Mouse (Mus musculus) midbrain, embryonic 14.5 days (tissue): Measurements from ENCODE around the gene Eml3. TPM values are rescaled to one million over a fixed set of nuclear protein-coding genes. Genes with fewer than 3 reads are reported as not detected.
"Not testable (repeated sequence)": the region's sequence is repeated elsewhere in the genome, so short reads cannot be mapped to it uniquely, and the experiment has no call there.

Experiments
- ATAC-seq: fragments of 200-750 bp; cut with Nextera tagmentation; 2 replicates; pipeline ENCODE4 v1.8.0; 2017; ENCODE audit warnings: moderate number of reproducible peaks, moderate library complexity; ENCODE audit not compliant: low FRiP score, low TSS enrichment
- DNase-seq: peaks from one replicate; pipeline ENCODE4 v3.0.0-alpha.2; 2015
- H3K27ac ChIP-seq: fragments of 300-500 bp; sonication (generic); replicated peaks from 2 replicates; pipeline ENCODE4 v1.5.1; 2014; ENCODE audit warnings: mild to moderate bottlenecking, low read depth, low read length, moderate library complexity
- H3K27me3 ChIP-seq: fragments of 300-500 bp; sonication (generic); 2 replicates; pipeline ENCODE4 v1.6.1; 2014; ENCODE audit warnings: low read length, control low read depth, mixed read lengths; ENCODE audit not compliant: control insufficient read depth, insufficient read depth
- H3K36me3 ChIP-seq: fragments of 300-500 bp; sonication (generic); 2 replicates; pipeline ENCODE4 v1.6.1; 2014; ENCODE audit warnings: low read length, control low read depth; ENCODE audit not compliant: control insufficient read depth, insufficient read depth
- H3K4me1 ChIP-seq: fragments of 300-500 bp; sonication (generic); 2 replicates; pipeline ENCODE4 v1.6.1; 2014; ENCODE audit warnings: mild to moderate bottlenecking, antibody characterized with exemption, low read length, control low read depth; ENCODE audit not compliant: control insufficient read depth, insufficient read depth
- H3K4me2 ChIP-seq: fragments of 300-500 bp; sonication (generic); 2 replicates; pipeline ENCODE4 v1.6.1; 2014; ENCODE audit warnings: mild to moderate bottlenecking, low read length, moderate library complexity
- H3K4me3 ChIP-seq: fragments of 300-500 bp; sonication (generic); replicated peaks from 2 replicates; pipeline ENCODE4 v1.5.1; 2014; ENCODE audit warnings: low read depth, low read length
- H3K9ac ChIP-seq: fragments of 300-500 bp; sonication (generic); replicated peaks from 2 replicates; pipeline ENCODE4 v1.6.1; 2014; ENCODE audit warnings: mild to moderate bottlenecking, low read length, moderate library complexity
- H3K9me3 ChIP-seq: fragments of 300-500 bp; sonication (generic); 2 replicates; pipeline ENCODE4 v1.6.1; 2016; ENCODE audit warnings: low read length, control low read depth, mixed read lengths; ENCODE audit not compliant: control insufficient read depth
- WGBS: fragments of 180-500 bp; shearing (Covaris S2); extraction: QIAGEN DNeasy Blood & Tissue Kit; methylation state at CpG from one replicate; pipeline ENCODE4 v1.1.7; 2014; 5-methylcytosine and 5-hydroxymethylcytosine counted together
- polyA plus RNA-seq: library from polyadenylated mRNA; unstranded; fragments of >200 nt; fragmentation: Nextera tagmentation; extraction: Ambion mirVana; gene quantifications from 2 replicates; pipeline ENCODE4 v1.2.1, GENCODE M21; 2014

Gene Eml3
- polyA plus RNA-seq, 1 experiment from 2014 or later = 5.5 TPM

DNA sequence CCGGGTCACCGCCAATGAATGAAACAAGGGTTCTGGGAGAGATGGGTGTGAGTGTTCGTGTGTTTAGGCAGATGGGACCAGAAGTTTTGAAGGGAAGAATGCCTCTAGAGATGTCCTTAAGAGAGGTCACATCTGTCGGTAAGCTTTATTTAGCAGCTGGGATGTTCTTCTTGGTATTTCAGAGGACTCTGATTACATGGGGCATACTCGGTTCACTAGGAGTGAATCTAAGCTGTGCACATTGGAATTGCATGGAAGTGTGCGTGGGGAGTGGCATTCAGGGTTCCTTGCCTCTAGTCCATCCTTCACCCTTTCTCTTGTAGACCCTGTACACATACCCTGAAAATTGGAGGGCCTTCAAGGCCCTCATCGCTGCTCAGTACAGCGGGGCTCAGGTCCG lies 38.5 kb downstream of the Eml3 start:
- H3K9me3 ChIP-seq = no peaks in the 10 kb centered on the region
- H3K36me3 ChIP-seq = peaks cover 79% of the 10 kb centered on the region

DNA sequence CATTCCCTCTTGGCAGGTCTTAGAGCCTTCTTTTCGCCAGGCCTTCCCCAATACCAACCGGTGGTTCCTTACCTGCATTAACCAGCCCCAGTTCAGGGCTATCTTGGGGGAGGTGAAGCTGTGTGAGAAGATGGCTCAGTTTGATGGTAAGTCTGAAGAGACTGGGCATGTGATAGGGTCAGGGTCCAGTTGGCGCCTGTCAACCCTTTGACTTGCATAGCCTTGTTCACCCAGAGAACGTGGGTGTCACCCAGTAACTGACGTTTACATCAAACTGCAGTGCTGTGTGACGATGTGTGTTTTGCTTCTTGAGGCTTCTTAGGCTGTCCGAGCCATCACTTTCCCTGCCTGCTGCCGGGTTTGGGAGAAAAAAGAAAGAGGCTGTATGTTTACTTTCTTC lies 43.1 kb downstream of the Eml3 start:
- not testable (repeated sequence) for H3K27me3 ChIP-seq, H3K9me3 ChIP-seq, ATAC-seq, H3K9ac ChIP-seq, H3K27ac ChIP-seq, DNase-seq, H3K4me2 ChIP-seq, H3K4me3 ChIP-seq
- Histone ChIP-seq H3K4me1 (peaks cover 11% of the 10 kb centered on the region), H3K36me3 (peaks cover 88% of the 10 kb centered on the region)
- WGBS = 90% methylated on average over 8 of the region's 8 CpGs

More for the DNA sequence above, 38.5 kb downstream of the Eml3 start:
- DNase-seq (no peak), ATAC-seq (no peak)
- Histone ChIP-seq H3K4me2 (peak overlapping the region; percentile 96), H3K4me1 (peaks cover 11% of the 10 kb centered on the region), H3K9ac (peak overlapping the region; percentile 85), H3K27ac (peak overlapping the region; percentile 75; the same call in 1 of the 2 replicates), H3K4me3 (peak overlapping the region; percentile 77), H3K27me3 (no peaks in the 10 kb centered on the region)
- 5% methylated on average over 9 of the region's 9 CpGs for WGBS

DNA sequence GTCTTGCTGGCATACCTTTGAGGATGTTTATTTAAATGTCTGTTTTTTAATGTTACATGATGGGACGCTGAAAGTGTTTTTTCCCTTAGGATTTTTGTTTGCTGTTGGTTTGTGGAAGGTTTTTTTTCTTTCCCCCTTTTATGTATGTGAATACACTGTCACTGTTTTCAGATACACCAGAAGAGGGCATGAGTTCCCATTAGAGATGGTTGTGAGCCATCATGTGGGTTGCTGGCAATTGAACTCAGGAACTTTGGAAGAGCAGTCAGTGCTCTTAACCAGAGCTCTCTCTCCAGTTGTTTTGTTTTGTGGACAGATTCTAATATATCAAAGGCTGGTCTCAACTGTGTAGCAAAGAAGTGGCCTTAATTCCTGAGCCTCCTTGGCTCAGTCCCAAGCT lies 45.3 kb downstream of the Eml3 start:
- no peaks in the 10 kb centered on the region for H3K4me1 ChIP-seq
- 90% methylated on average over 1 of the region's 1 CpGs for WGBS
- no peak overlapping the region for H3K9ac ChIP-seq
- H3K27ac ChIP-seq = no peak overlapping the region
- H3K27me3 ChIP-seq = no peaks in the 10 kb centered on the region
- no peak overlapping the region for H3K4me2 ChIP-seq
- DNase-seq (no peak), ATAC-seq (no peak)
- no peaks in the 10 kb centered on the region for H3K9me3 ChIP-seq
- H3K4me3 ChIP-seq = no peak overlapping the region
- H3K36me3 ChIP-seq = peaks cover 94% of the 10 kb centered on the region

DNA sequence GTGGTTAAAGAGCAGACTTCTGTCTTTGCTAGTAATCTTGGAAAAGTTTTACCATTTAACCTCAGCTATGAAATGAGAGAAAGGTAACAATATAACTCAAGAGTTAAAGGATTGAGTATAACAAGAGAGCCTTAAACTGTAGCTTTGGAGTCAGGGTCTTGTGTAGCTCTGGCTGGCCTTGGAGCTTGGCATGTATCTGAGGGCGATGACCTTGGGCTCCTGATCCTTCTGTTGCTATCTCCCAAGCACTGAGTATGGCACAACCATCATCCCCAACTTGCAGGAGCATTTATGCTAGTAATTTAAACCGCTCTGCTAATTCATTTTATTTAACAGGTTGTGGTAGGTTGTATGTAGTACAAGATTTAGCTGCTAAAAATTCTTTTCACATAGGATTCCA lies 46.1 kb downstream of the Eml3 start:
- no peak overlapping the region for H3K4me2 ChIP-seq
- DNase-seq (no peak), ATAC-seq (no peak)
- 93% methylated on average over 2 of the region's 2 CpGs for WGBS
- H3K9ac ChIP-seq = no peak overlapping the region
- H3K27me3 ChIP-seq = no peaks in the 10 kb centered on the region
- no peak overlapping the region for H3K27ac ChIP-seq
- peaks cover 93% of the 10 kb centered on the region for H3K36me3 ChIP-seq
- no peaks in the 10 kb centered on the region for H3K9me3 ChIP-seq
- H3K4me1 ChIP-seq = no peaks in the 10 kb centered on the region
- H3K4me3 ChIP-seq = no peak overlapping the region

DNA sequence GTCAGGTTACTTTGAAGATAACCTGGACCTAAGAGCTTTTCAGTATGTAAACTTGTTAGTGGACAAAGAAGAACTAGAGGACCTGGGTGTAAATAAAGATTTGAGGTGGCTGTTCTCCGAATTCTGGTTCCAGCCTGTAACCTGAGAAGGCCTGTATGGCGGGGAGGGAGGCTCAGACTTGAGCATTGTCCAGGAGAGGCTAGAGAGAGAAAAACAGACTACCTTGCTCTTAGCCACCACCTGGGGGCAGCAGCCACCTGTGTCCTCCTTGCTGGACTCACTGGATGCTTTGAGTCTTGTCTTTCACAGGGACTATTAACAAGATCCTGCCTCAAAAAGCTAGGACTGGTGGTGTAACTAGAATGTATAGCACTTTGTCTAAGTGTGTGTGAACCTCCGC lies 47.2 kb downstream of the Eml3 start:
- DNase-seq (peak; percentile 81), ATAC-seq (peak; percentile 46; the same call in 1 of the 2 replicates)
- Histone ChIP-seq H3K9ac (no peak overlapping the region), H3K9me3 (no peaks in the 10 kb centered on the region), H3K4me1 (no peaks in the 10 kb centered on the region), H3K36me3 (peaks cover 93% of the 10 kb centered on the region), H3K27me3 (no peaks in the 10 kb centered on the region), H3K27ac (no peak overlapping the region), H3K4me2 (no peak overlapping the region), H3K4me3 (no peak overlapping the region)
- 53% methylated on average over 3 of the region's 3 CpGs for WGBS

DNA sequence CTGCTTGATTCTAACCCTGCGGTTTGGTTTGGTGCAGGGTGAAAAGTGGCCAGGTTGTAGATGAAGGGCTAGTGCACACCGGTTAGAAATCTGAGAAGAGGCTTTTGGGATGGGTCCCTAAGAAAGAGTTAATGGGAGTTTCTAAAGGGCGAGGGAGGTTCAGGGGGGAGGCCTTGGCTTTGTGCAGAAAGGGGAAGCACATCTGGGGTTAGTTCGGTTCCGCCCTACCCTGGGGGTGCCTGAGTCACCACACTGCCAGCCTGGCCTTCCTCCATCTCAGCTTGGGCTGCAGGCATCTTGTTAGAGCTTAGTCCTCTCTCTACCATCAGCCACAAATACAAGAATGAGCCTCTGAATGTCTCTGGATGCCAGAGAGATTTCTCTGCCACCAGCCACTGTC lies 51.4 kb downstream of the Eml3 start:
- DNase-seq (no peak), ATAC-seq (no peak)
- peaks cover 29% of the 10 kb centered on the region for H3K4me1 ChIP-seq
- no peaks in the 10 kb centered on the region for H3K9me3 ChIP-seq
- WGBS = 57% methylated on average over 5 of the region's 5 CpGs
- H3K27ac ChIP-seq = no peak overlapping the region
- peaks cover 59% of the 10 kb centered on the region for H3K36me3 ChIP-seq
- H3K4me2 ChIP-seq = no peak overlapping the region
- H3K27me3 ChIP-seq = no peaks in the 10 kb centered on the region
- H3K4me3 ChIP-seq = no peak overlapping the region
- no peak overlapping the region for H3K9ac ChIP-seq

DNA sequence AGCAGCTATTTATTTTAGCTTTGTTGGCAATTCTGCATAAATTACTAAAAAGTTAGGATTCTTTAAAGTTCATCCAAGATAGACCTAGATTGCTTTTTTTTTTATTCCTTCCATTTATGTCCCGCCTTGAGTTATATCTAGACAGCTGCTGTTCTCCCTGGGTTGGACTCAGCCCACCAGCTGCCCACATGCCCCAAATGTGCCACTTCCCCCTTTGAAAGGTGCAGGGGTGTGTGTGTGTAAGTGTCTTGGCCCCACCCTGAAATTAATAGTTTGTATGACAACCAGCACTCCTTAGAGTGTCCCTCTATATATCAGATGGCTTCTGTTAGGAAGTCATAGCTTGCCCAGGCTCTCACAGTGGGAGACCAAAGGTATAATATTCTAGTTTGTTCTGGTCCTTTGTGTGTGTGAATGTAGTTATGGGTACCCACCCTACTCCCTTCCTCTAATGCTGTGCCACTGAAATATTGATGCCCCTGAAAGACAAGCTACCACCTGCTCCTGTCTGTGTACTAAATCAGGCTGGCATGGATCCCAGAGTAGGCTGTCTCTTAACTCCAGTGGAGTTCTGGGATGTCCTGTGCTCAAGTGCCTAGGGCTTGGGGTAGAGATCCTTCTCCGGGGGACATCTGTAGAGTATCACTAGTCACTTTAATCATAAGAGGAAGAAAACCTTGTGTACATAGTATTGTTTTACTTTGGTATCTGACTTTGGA lies 52.3 kb downstream of the Eml3 start:
- ATAC-seq = no peak
- Histone ChIP-seq H3K4me3 (no peak overlapping the region), H3K9ac (no peak overlapping the region), H3K4me2 (no peak overlapping the region), H3K9me3 (no peaks in the 10 kb centered on the region), H3K36me3 (peaks cover 51% of the 10 kb centered on the region), H3K27ac (0 out of 2 replicates have a peak overlapping the region, but pooled peaks have one; percentile 5), H3K4me1 (peaks cover 31% of the 10 kb centered on the region), H3K27me3 (no peaks in the 10 kb centered on the region)
- DNase-seq = peak; percentile 49
- WGBS = 76% methylated on average over 2 of the region's 2 CpGs

DNA sequence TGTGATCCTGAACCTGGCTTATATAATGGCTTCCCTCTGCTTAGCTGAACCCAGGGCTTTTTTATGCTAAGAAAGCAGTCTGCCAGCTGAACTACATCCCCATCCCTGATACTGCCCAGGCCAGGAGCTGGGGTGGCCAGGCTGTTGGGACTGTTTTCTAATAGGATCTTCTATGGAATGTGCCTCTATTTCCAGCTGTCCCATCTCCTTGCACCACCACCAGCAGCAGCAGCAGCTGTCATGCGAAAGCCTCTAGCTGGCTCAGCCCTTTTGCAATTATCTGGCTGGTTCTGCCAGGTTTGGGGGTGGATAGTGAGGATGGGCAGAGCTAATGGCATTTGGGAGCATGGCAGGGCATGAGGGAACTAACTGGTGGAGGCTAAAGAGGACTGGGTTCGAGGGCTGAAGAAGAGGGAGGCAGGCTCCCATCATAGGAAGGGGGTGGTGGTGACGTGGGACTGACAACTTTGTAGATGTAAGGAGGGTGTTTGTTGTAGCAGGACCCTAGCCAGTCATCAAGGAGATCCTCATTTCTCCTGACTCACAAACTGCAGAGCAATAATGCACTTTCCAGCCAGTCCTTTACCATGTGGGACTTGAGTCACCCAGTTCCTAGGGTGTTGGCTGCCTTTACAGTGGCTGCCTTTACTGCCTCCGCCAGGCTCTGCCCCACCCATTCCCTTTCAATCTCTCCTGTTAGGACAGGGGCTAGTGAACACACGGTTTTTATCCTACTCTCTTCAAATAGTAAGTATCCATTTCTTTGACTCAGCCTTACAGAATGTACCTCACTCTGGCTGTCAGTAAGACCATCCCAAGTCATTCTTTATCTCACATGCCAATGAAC lies 53.2 kb downstream of the Eml3 start:
- Histone ChIP-seq H3K4me2 (no peak overlapping the region), H3K9ac (no peak overlapping the region), H3K4me3 (no peak overlapping the region), H3K27me3 (peaks cover 1% of the 10 kb centered on the region; the same call in 1 of the 2 replicates), H3K9me3 (no peaks in the 10 kb centered on the region), H3K27ac (no peak overlapping the region), H3K4me1 (peaks cover 31% of the 10 kb centered on the region), H3K36me3 (peaks cover 43% of the 10 kb centered on the region)
- ATAC-seq (no peak), DNase-seq (no peak)
- WGBS = 61% methylated on average over 5 of the region's 5 CpGs
